Mouse (Mus musculus): ENCODE measurements at regions not wholly inside any gene's neighbourhood (a gene's known extent, or its start where the extent isn't known, plus 50 kb on each side); places are given as distances from the start of the nearest gene placed in this dataset.

- ATAC-seq (ENCODE audit: insufficient number of reproducible peaks, insufficient read depth, low FRiP score, low read depth) = no peak
- Histone ChIP-seq H3K9ac (replicated peaks; ENCODE audit: low read depth, low read length) (no peak overlapping the region), H3K4me3 (ENCODE audit: low read depth, low read length) (no peak overlapping the region), H3K27me3 (ENCODE audit: control insufficient read depth, insufficient read depth, low read length) (no peaks in the 10 kb centered on the region), H3K27ac (ENCODE audit: low read length) (no peak overlapping the region), H3K4me1 (ENCODE audit: control insufficient read depth, insufficient read depth, low read length) (no peaks in the 10 kb centered on the region), H3K36me3 (ENCODE audit: control insufficient read depth, insufficient read depth, low read length) (no peaks in the 10 kb centered on the region), H3K9me3 (ENCODE audit: control insufficient read depth, low read depth, low read length) (no peaks in the 10 kb centered on the region), H3K4me2 (replicated peaks; ENCODE audit: low read depth, low read length) (no peak overlapping the region)
- WGBS = 52% methylated on average over 3 of the region's 3 CpGs
These were observed 447.0 kb downstream of the Nova1 start for GRCm38 (mm10) chr12:46371747-46372146.

GRCm38 (mm10) chr12:46333376-46333775 lies 485.4 kb downstream of the Nova1 start:
- no peaks in the 10 kb centered on the region for H3K9me3 ChIP-seq (ENCODE audit: control insufficient read depth, low read depth, low read length)
- ATAC-seq (ENCODE audit: insufficient number of reproducible peaks, insufficient read depth, low FRiP score, low read depth) = no peak
- no peaks in the 10 kb centered on the region for H3K4me1 ChIP-seq (ENCODE audit: control insufficient read depth, insufficient read depth, low read length)
- H3K27me3 ChIP-seq (ENCODE audit: control insufficient read depth, insufficient read depth, low read length) = no peaks in the 10 kb centered on the region
- no peak overlapping the region for H3K4me2 ChIP-seq (replicated peaks; ENCODE audit: low read depth, low read length)
- 85% methylated on average over 1 of the region's 1 CpGs for WGBS
- no peaks in the 10 kb centered on the region for H3K36me3 ChIP-seq (ENCODE audit: control insufficient read depth, insufficient read depth, low read length)
- no peak overlapping the region for H3K4me3 ChIP-seq (ENCODE audit: low read depth, low read length)
- H3K27ac ChIP-seq (ENCODE audit: low read length) = no peak overlapping the region
- no peak overlapping the region for H3K9ac ChIP-seq (replicated peaks; ENCODE audit: low read depth, low read length)

DNA sequence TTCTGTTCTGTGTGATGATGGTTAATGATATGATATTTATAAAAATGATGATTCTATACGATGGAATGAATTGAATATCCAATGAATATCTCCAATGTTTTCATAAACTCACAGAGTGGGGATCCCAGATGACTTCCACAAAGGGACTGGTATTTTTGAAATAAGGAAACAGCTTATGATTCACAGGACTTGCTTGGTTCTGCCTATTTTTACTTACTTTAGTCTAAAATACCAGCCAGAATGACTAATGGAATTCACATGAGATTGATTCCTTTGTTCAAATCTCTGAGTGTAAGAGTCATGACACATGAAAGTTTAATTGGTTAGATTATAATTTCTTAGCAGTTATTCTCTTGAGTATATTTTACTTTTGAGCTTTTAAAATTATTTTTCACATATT lies 490.9 kb downstream of the Nova1 start:
- H3K9ac ChIP-seq (replicated peaks; ENCODE audit: low read depth, low read length) = no peak overlapping the region
- H3K4me3 ChIP-seq (ENCODE audit: low read depth, low read length) = no peak overlapping the region
- 84% methylated on average over 1 of the region's 1 CpGs for WGBS
- no peaks in the 10 kb centered on the region for H3K36me3 ChIP-seq (ENCODE audit: control insufficient read depth, insufficient read depth, low read length)
- no peak for ATAC-seq (ENCODE audit: insufficient number of reproducible peaks, insufficient read depth, low FRiP score, low read depth)
- H3K4me1 ChIP-seq (ENCODE audit: control insufficient read depth, insufficient read depth, low read length) = no peaks in the 10 kb centered on the region
- H3K4me2 ChIP-seq (replicated peaks; ENCODE audit: low read depth, low read length) = no peak overlapping the region
- H3K27ac ChIP-seq (ENCODE audit: low read length) = no peak overlapping the region
- H3K27me3 ChIP-seq (ENCODE audit: control insufficient read depth, insufficient read depth, low read length) = no peaks in the 10 kb centered on the region
- H3K9me3 ChIP-seq (ENCODE audit: control insufficient read depth, low read depth, low read length) = no peaks in the 10 kb centered on the region

DNA sequence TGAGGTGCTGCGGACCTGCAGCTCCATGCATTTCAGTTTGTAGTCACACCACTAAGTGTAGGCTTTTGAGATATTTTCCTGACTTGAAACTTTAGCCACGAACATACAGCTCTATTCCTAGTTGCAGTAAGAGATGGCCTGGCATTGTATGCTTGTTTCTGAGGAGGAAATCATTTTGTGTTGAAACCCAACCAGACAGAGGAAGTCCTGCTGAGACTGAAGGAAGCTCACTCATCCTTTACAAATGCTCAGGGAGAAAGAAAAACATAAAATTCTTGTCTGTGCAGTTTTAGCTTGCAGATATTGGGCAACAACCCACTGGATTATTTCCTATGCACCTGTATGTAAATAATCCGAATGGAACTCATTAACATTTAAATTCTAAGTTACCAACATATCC lies 495.5 kb downstream of the Nova1 start:
- no peaks in the 10 kb centered on the region for H3K4me1 ChIP-seq (ENCODE audit: control insufficient read depth, insufficient read depth, low read length)
- H3K9ac ChIP-seq (replicated peaks; ENCODE audit: low read depth, low read length) = no peak overlapping the region
- ATAC-seq (ENCODE audit: insufficient number of reproducible peaks, insufficient read depth, low FRiP score, low read depth) = no peak
- H3K4me3 ChIP-seq (ENCODE audit: low read depth, low read length) = no peak overlapping the region
- no peak overlapping the region for H3K27ac ChIP-seq (ENCODE audit: low read length)
- H3K4me2 ChIP-seq (replicated peaks; ENCODE audit: low read depth, low read length) = no peak overlapping the region
- H3K27me3 ChIP-seq (ENCODE audit: control insufficient read depth, insufficient read depth, low read length) = no peaks in the 10 kb centered on the region
- WGBS = 71% methylated on average over 3 of the region's 3 CpGs
- no peaks in the 10 kb centered on the region for H3K9me3 ChIP-seq (ENCODE audit: control insufficient read depth, low read depth, low read length)
- no peaks in the 10 kb centered on the region for H3K36me3 ChIP-seq (ENCODE audit: control insufficient read depth, insufficient read depth, low read length)

DNA sequence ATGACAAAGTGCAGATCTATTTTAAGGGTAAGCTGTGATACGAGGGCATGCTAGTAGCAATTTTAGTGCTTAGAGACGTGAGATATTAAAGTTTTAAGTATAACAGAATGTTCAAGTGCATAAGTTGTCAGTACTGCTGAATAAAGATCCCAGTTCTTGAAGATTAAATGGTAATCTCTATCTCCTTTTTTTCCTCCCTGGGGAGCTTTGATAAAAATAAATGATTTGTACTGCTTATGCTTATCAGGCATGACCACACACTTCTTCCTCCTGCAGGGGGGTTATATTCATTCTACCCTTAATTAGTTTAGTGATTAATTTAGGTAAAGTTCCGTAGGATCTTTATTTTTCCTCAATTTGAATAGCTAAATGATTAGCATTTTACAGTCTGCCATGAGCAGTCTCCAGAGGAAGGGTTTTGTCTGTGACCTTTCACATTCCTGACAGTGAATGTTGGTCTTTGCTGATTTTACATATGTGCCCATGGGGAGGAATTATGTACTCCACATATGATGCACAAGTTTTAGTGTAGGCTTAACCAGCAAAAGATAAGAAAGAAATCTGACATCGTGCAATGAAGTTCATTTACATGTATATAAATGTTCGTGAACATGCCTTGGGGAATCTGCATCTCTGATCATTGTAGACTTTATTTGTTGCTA lies 515.5 kb downstream of the Nova1 start:
- Histone ChIP-seq H3K36me3 (ENCODE audit: control insufficient read depth, insufficient read depth, low read length) (no peaks in the 10 kb centered on the region), H3K27me3 (ENCODE audit: control insufficient read depth, insufficient read depth, low read length) (no peaks in the 10 kb centered on the region), H3K4me3 (ENCODE audit: low read depth, low read length) (no peak overlapping the region), H3K27ac (ENCODE audit: low read length) (no peak overlapping the region), H3K4me1 (ENCODE audit: control insufficient read depth, insufficient read depth, low read length) (no peaks in the 10 kb centered on the region), H3K9ac (replicated peaks; ENCODE audit: low read depth, low read length) (no peak overlapping the region), H3K4me2 (replicated peaks; ENCODE audit: low read depth, low read length) (no peak overlapping the region), H3K9me3 (ENCODE audit: control insufficient read depth, low read depth, low read length) (no peaks in the 10 kb centered on the region)
- WGBS = 75% methylated on average over 5 of the region's 5 CpGs
- no peak for ATAC-seq (ENCODE audit: insufficient number of reproducible peaks, insufficient read depth, low FRiP score, low read depth)

DNA sequence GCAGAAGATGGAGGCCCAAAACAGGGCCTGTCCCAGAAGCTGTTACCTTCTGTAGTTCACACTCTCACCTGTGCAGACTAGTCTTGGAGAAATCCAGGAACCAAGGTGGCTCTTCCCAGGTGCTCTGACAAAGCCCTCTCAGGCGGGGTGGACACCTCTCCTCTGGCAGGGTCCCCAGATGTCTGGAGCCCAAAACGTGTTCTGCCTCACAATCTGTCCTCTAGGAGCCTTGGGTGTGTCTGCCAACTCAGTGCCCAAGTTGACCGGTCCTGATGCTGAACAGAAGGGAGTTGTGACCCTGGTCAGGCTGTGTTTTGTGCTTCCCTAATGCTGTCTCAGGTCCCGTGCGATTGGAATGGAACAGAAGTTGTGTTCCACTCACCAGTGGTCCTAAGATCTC lies 519.8 kb downstream of the Nova1 start:
- Histone ChIP-seq H3K9me3 (ENCODE audit: control insufficient read depth, low read depth, low read length) (no peaks in the 10 kb centered on the region), H3K27me3 (ENCODE audit: control insufficient read depth, insufficient read depth, low read length) (no peaks in the 10 kb centered on the region), H3K36me3 (ENCODE audit: control insufficient read depth, insufficient read depth, low read length) (no peaks in the 10 kb centered on the region), H3K4me1 (ENCODE audit: control insufficient read depth, insufficient read depth, low read length) (no peaks in the 10 kb centered on the region), H3K4me2 (replicated peaks; ENCODE audit: low read depth, low read length) (no peak overlapping the region), H3K27ac (ENCODE audit: low read length) (no peak overlapping the region), H3K4me3 (ENCODE audit: low read depth, low read length) (no peak overlapping the region), H3K9ac (replicated peaks; ENCODE audit: low read depth, low read length) (no peak overlapping the region)
- WGBS = 91% methylated on average over 5 of the region's 5 CpGs
- ATAC-seq (ENCODE audit: insufficient number of reproducible peaks, insufficient read depth, low FRiP score, low read depth) = no peak

GRCm38 (mm10) chr12:46284519-46284918 lies 534.2 kb downstream of the Nova1 start:
- WGBS = 39% methylated on average over 3 of the region's 3 CpGs
- H3K27ac ChIP-seq (ENCODE audit: low read length) = no peak overlapping the region
- no peak for ATAC-seq (ENCODE audit: insufficient number of reproducible peaks, insufficient read depth, low FRiP score, low read depth)
- H3K27me3 ChIP-seq (ENCODE audit: control insufficient read depth, insufficient read depth, low read length) = no peaks in the 10 kb centered on the region
- H3K9ac ChIP-seq (replicated peaks; ENCODE audit: low read depth, low read length) = no peak overlapping the region
- H3K4me1 ChIP-seq (ENCODE audit: control insufficient read depth, insufficient read depth, low read length) = no peaks in the 10 kb centered on the region
- H3K4me3 ChIP-seq (ENCODE audit: low read depth, low read length) = no peak overlapping the region
- no peak overlapping the region for H3K4me2 ChIP-seq (replicated peaks; ENCODE audit: low read depth, low read length)
- no peaks in the 10 kb centered on the region for H3K36me3 ChIP-seq (ENCODE audit: control insufficient read depth, insufficient read depth, low read length)
- no peaks in the 10 kb centered on the region for H3K9me3 ChIP-seq (ENCODE audit: control insufficient read depth, low read depth, low read length)

- no peaks in the 10 kb centered on the region for H3K9me3 ChIP-seq (ENCODE audit: control insufficient read depth, low read depth, low read length)
- no peak overlapping the region for H3K4me3 ChIP-seq (ENCODE audit: low read depth, low read length)
- 56% methylated on average over 1 of the region's 1 CpGs for WGBS
- no peak for ATAC-seq (ENCODE audit: insufficient number of reproducible peaks, insufficient read depth, low FRiP score, low read depth)
- no peaks in the 10 kb centered on the region for H3K27me3 ChIP-seq (ENCODE audit: control insufficient read depth, insufficient read depth, low read length)
- no peak overlapping the region for H3K9ac ChIP-seq (replicated peaks; ENCODE audit: low read depth, low read length)
- H3K4me2 ChIP-seq (replicated peaks; ENCODE audit: low read depth, low read length) = no peak overlapping the region
- H3K4me1 ChIP-seq (ENCODE audit: control insufficient read depth, insufficient read depth, low read length) = no peaks in the 10 kb centered on the region
- no peaks in the 10 kb centered on the region for H3K36me3 ChIP-seq (ENCODE audit: control insufficient read depth, insufficient read depth, low read length)
- no peak overlapping the region for H3K27ac ChIP-seq (ENCODE audit: low read length)
These were observed 570.2 kb downstream of the Nova1 start for GRCm38 (mm10) chr12:46248402-46249018.

DNA sequence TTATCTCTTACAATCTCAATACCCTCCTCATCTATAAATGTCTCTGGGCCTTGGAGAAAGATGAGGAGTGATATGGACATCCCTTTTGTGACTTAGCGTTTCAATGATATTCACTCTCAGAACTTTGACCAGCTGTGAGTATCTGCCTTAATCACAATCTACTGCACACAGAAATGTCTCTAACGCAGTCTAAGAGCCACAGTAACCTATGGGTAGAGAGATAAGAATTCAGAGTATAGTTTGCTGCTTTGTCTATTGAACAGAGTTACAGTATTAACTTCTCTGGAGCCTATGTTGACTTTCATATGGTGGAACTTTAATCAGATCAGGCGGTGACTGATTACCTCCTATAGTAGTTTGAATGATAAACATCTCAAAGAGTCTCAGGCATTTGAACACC lies 573.8 kb downstream of the Nova1 start:
- Histone ChIP-seq H3K4me2 (replicated peaks; ENCODE audit: low read depth, low read length) (no peak overlapping the region), H3K4me3 (ENCODE audit: low read depth, low read length) (no peak overlapping the region), H3K36me3 (ENCODE audit: control insufficient read depth, insufficient read depth, low read length) (no peaks in the 10 kb centered on the region), H3K9ac (replicated peaks; ENCODE audit: low read depth, low read length) (no peak overlapping the region), H3K9me3 (ENCODE audit: control insufficient read depth, low read depth, low read length) (no peaks in the 10 kb centered on the region), H3K27ac (ENCODE audit: low read length) (no peak overlapping the region), H3K4me1 (ENCODE audit: control insufficient read depth, insufficient read depth, low read length) (no peaks in the 10 kb centered on the region), H3K27me3 (ENCODE audit: control insufficient read depth, insufficient read depth, low read length) (no peaks in the 10 kb centered on the region)
- no peak for ATAC-seq (ENCODE audit: insufficient number of reproducible peaks, insufficient read depth, low FRiP score, low read depth)
- WGBS = 83% methylated on average over 3 of the region's 3 CpGs
